Mouse (Mus musculus) ovary, postnatal 14 days (tissue): ENCODE results near the gene Neu1.
"Not testable (repeated sequence)": the region's sequence is repeated elsewhere in the genome, so short reads cannot be mapped to it uniquely, and the experiment has no call there.

Experiments used
- DNase-seq: peaks from one replicate; pipeline ENCODE4 v3.0.0; 2022; ENCODE audit warnings: low spot score

Neu1 gene

GRCm38 (mm10) chr17:34948721-34949552 is 17.9 kb downstream of the Neu1 start:
- not testable (repeated sequence) for DNase-seq

GRCm38 (mm10) chr17:34949553-34949969 is 18.5 kb downstream of the Neu1 start:
- DNase-seq: no peak

GRCm38 (mm10) chr17:34950514-34951455 is 19.7 kb downstream of the Neu1 start:
- no peak for DNase-seq

GRCm38 (mm10) chr17:34951636-34952377 is 20.8 kb downstream of the Neu1 start:
- no peak for DNase-seq

- DNase-seq: peak; percentile 81
Measured at GRCm38 (mm10) chr17:34952378-34953040, 21.5 kb downstream of the Neu1 start.

- DNase-seq: no peak
Measured at GRCm38 (mm10) chr17:34953258-34953657, 22.2 kb downstream of the Neu1 start.

- no peak for DNase-seq
Measured at GRCm38 (mm10) chr17:34953904-34954303, 22.9 kb downstream of the Neu1 start.

GRCm38 (mm10) chr17:34954831-34955230 is 23.8 kb downstream of the Neu1 start:
- no peak for DNase-seq

GRCm38 (mm10) chr17:34955884-34956283 is 24.8 kb downstream of the Neu1 start:
- DNase-seq: no peak

- no peak for DNase-seq
Measured at GRCm38 (mm10) chr17:34956340-34956739, 25.3 kb downstream of the Neu1 start.

- DNase-seq: not testable (repeated sequence)
Measured at GRCm38 (mm10) chr17:34957291-34957690, 26.2 kb downstream of the Neu1 start.

GRCm38 (mm10) chr17:34957966-34958365 is 26.9 kb downstream of the Neu1 start:
- DNase-seq: not testable (repeated sequence)

- DNase-seq: not testable (repeated sequence)
Measured at GRCm38 (mm10) chr17:34958734-34959129, 27.7 kb downstream of the Neu1 start.

- peak; percentile 75 for DNase-seq
Measured at GRCm38 (mm10) chr17:34959130-34959778, 28.2 kb downstream of the Neu1 start, which contains the start of gene Hspa1b. TSS of gene Hspa1b (minus strand) at chr17:34959238.

GRCm38 (mm10) chr17:34959881-34960515 is 28.9 kb downstream of the Neu1 start:
- no peak for DNase-seq

GRCm38 (mm10) chr17:34960702-34961493 is 29.8 kb downstream of the Neu1 start:
- no peak for DNase-seq

GRCm38 (mm10) chr17:34962125-34962524 is 31.1 kb downstream of the Neu1 start:
- no peak for DNase-seq

GRCm38 (mm10) chr17:34962841-34963240 is 31.8 kb downstream of the Neu1 start:
- no peak for DNase-seq

GRCm38 (mm10) chr17:34964640-34965049 is 33.6 kb downstream of the Neu1 start:
- no peak for DNase-seq
